Mouse (Mus musculus): ENCODE results near the gene Smim13.

DNA sequence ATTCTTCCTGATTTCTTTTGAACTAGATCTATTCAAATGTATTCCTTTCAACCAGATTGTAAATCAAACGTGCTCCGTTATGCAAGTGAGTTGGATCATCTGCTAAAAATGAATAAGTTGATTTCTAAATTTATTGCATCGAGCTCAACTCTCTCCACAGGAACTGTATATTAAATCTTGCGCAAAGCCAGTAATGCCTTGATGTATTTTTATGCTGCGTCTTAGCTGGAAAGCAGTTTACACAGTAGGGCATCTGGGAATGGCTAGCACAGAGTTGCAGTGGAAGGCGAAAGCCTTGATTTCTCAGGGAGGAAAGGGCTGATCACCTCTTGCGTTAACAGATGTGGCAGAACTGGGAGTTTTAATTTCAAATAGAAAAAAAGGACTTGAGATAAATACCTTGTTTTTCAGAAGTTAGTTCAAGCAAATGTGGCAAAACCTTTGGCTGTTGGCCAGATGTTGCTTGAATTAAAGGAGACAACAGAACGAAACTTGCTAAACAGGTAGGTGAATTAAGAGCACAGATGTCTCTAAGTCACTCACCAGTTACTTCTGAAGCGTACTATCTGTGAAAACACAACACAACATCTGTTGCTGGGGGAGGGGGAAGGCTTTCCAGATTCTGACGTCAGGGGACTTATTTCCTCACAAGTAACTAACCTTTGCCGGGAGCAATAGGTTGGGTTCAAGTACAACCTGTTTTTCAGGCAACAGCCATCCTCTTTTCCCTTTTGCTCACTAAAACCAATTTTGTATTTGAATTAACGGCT, 708 bp upstream of the Smim13 start:
- TF ChIP-seq CTCF (IDR thresholded peaks at IDR 0.05): no peak
- no peak for TF ChIP-seq POLR2A (IDR thresholded peaks at IDR 0.05; ENCODE audit: insufficient read depth, low read depth, low read length)

Measured in heart, adult 2 months (tissue).